Mouse (Mus musculus) bone marrow, adult 2 months (tissue): ENCODE results near the gene Shkbp1. TPM values are rescaled to one million over a fixed set of nuclear protein-coding genes. Genes with fewer than 3 reads are reported as not detected.

Source experiments
- H3K27ac ChIP-seq: fragments of 200-500 bp; 2 replicates; pipeline ENCODE4 v1.5.1; 2012; ENCODE audit warnings: low read depth, mild to moderate bottlenecking, control low read depth, inconsistent platforms, low read length; ENCODE audit not compliant: control insufficient read depth, poor library complexity, insufficient read depth
- H3K4me1 ChIP-seq: fragments of 200-500 bp; 2 replicates; pipeline ENCODE4 v1.6.1; 2011; ENCODE audit warnings: low read length; ENCODE audit not compliant: control insufficient read depth, insufficient read depth
- H3K4me3 ChIP-seq: fragments of 200-500 bp; replicated peaks from 2 replicates; pipeline ENCODE3; 2011; ENCODE audit warnings: mild to moderate bottlenecking, low read depth, low read length, control low read depth; ENCODE audit not compliant: control insufficient read depth
- CTCF ChIP-seq: fragments of 200-500 bp; IDR thresholded peaks from 2 replicates; pipeline ENCODE4 v1.5.1; 2011; ENCODE audit warnings: low read length, control low read depth; ENCODE audit not compliant: control insufficient read depth, insufficient read depth
- POLR2A ChIP-seq: fragments of 200-500 bp; IDR thresholded peaks from 2 replicates; pipeline ENCODE4 v1.6.1; 2011; ENCODE audit warnings: low read depth, mild to moderate bottlenecking, control low read depth, low read length, borderline replicate concordance; ENCODE audit not compliant: control insufficient read depth
- WGBS: fragments of 180-500 bp; shearing (Covaris S2); methylation state at CpG from one replicate; pipeline ENCODE4 v1.1.7; 2018; 5-methylcytosine and 5-hydroxymethylcytosine counted together
- polyA plus RNA-seq: library from polyadenylated mRNA; stranded (reverse); fragments of >200 nt; gene quantifications from 2 replicates; pipeline ENCODE4 v1.2.4, GENCODE M21; 2011; ENCODE audit warnings: low replicate concordance; ENCODE audit not compliant: missing spikeins, insufficient read depth, insufficient read length

Gene Shkbp1
- polyA plus RNA-seq, 1 experiment, result 80.0 TPM

DNA sequence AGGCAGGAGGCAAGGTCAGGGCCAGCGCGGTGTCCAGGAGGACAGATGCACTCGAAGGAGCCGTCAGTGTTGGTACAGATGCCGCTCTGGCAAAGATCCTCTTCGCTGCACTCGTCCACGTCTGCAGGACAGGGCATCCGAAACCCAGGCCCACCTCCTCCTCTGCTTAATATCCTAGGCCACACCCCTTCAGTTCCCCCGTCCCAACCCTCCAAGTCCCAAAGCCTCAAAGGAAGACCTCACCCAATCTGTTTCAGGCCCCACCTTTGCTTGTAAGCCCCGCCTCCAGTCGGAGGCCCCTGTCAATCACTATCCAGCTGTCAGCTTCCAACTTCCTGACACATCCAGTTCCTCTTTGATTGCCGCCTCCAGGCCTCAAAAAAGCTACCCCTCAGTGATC, 33.5 kb downstream of the Shkbp1 start:
- TF ChIP-seq POLR2A, result no peak
- TF ChIP-seq CTCF, result no peak
- Histone ChIP-seq H3K4me3 (no peak overlapping the region), H3K4me1 (no peaks in the 10 kb centered on the region), H3K27ac (no peak overlapping the region)
- WGBS, result 46% methylated on average over 13 of the region's 13 CpGs

DNA sequence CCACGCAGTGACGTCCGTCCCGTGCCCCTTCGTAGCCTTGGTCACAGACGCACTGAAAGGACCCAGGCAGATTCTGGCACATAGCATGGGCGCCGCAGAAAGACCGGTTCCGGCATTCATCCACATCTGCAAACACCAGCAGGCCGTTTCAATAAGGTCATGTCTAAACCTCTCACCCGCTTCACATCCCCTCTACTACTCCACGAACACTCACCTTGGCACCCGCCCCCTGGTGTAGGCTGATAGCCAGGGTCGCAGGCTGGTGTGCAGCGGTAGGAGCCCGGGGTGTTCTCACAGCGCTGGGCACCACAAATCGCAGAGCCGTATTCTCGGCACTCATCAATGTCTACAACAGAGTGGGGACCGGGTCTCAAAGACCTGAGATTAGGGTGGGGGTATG, 36.4 kb downstream of the Shkbp1 start:
- Histone ChIP-seq H3K27ac (no peak overlapping the region), H3K4me3 (no peak overlapping the region), H3K4me1 (no peaks in the 10 kb centered on the region)
- TF ChIP-seq POLR2A (no peak), CTCF (no peak)
- 89% methylated on average over 22 of the region's 22 CpGs for WGBS

DNA sequence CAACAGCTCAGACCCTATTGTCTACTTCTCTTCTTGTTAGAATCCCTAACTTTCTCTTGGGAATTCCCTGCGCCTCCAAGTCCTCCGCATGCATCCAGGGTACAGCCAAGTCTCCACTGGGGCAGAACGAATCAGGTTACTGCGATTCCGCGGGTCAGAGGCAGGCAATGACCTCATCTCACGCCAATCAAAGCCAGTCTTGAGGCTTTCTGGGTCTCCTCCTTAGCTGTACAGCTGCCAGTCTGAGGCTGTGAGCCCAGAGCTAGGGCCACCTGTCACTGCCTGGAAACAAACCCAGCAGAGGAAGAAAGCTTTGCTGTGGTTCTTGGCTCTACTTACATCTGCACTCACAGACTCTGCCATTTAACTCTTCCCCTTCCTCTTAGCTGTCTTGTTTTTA, 39.9 kb downstream of the Shkbp1 start:
- H3K4me3 ChIP-seq, result no peak overlapping the region
- TF ChIP-seq CTCF (no peak), POLR2A (no peak)
- H3K4me1 ChIP-seq, result no peaks in the 10 kb centered on the region; the same call in 1 of the 2 replicates
- H3K27ac ChIP-seq, result no peak overlapping the region
- 54% methylated on average over 7 of the region's 7 CpGs for whole genome bisulfite sequencing

DNA sequence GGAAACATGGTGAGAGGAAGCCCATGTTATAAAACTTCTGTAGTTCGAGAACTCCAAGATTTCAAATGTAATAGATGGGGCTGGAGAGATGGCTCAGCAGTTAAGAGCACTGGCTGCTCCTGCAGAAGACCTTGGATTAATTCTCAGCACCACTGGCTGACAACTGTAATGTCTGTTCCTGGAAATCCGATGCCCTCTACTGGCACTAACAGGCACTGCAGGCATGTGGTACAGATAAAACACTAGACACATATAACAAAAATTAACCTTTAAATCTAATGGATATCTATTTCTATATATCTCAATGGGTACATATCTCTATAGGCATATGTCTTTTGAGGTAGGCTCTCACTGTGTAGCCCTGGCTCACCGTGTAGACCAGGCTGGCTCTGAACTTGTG, 41.4 kb downstream of the Shkbp1 start:
- 92% methylated on average over 3 of the region's 3 CpGs for WGBS
- peak; percentile 30 for TF ChIP-seq CTCF
- no peak for TF ChIP-seq POLR2A
- Histone ChIP-seq H3K4me1 (no peaks in the 10 kb centered on the region; the same call in 1 of the 2 replicates), H3K27ac (no peak overlapping the region), H3K4me3 (no peak overlapping the region)

DNA sequence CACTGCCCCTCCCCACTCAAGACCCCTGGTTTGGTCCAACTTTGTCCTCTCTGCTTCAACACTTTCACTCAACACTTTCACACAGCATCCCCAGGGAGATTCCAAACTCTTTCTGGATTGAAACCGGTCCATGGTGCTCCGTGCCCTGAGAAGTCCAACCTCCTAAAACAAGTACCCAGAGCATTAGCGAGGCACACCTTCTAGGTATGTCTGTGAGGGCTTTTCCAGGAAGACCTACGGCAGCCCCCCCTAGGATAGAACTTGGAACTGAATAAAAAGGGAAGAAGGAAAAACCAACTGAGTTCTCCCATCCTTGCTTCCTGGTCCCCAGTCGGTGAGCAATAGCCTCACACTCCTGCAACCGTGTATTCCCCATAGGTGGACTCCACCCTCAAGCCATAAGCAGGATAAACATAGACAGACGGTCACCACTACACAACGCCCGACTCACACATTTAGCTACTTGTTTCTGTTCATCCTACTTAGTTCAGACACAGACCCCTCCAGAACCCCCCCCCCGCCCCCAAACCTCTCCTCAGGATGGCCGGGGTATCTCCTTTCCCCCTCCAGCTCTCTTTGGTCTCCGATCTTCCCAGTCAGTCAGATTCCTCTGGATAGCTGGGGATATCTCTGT, 44.1 kb downstream of the Shkbp1 start:
- Histone ChIP-seq H3K4me1 (no peaks in the 10 kb centered on the region; the same call in 1 of the 2 replicates), H3K4me3 (no peak overlapping the region), H3K27ac (no peak overlapping the region)
- TF ChIP-seq CTCF, result no peak
- TF ChIP-seq POLR2A, result no peak
- WGBS, result 80% methylated on average over 12 of the region's 12 CpGs

DNA sequence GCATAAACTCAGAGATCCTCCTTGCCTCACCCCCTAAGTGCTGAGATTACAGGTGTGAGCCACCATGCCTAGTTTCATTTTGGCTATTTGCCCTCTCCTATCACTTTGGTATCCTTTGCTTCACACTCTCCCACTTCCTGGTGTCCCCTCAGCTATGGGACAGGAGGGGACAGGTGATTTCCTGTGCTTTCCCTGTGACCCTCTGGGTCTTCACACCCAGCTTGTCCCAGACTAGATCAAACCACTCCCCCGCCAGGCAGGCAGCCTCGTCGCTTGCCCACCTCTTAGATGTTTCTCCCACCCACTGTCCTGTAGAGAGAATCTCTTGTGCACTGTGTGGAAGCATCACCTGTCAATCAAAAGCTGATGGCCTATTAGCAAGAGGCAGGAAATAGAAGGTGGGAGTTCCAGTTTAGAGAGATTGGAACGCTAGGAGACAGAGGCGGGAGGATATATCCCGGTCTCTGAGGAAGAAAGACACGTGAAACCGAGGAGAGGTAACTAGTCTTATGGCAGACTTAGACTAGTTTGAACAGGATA, 44.8 kb downstream of the Shkbp1 start:
- TF ChIP-seq CTCF, result no peak
- TF ChIP-seq POLR2A, result no peak
- WGBS, result 52% methylated on average over 8 of the region's 8 CpGs
- Histone ChIP-seq H3K4me3 (no peak overlapping the region), H3K27ac (no peak overlapping the region), H3K4me1 (no peaks in the 10 kb centered on the region; the same call in 1 of the 2 replicates)

DNA sequence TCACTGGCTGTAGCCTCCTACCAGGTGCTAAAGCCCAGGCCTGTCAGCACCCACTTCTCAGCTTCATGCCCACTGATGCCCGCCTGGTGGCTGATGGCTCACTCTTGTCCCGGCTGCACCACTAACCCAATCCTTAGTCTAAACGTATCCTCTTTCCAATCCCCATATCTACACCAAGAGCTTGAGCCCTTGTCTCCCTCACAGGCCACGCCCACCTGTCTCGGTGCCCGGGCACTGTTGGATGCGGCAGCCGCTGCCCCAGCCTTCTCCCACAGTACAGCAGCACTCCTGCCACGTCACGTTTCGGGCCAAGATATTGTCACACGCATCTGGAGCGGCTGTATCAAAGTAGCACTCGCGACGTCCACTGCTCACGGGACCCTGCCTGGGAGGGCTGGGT, 45.5 kb downstream of the Shkbp1 start:
- no peak overlapping the region for H3K27ac ChIP-seq
- TF ChIP-seq POLR2A (no peak), CTCF (no peak)
- no peaks in the 10 kb centered on the region; the same call in 1 of the 2 replicates for H3K4me1 ChIP-seq
- 11% methylated on average over 17 of the region's 17 CpGs for WGBS
- no peak overlapping the region for H3K4me3 ChIP-seq

DNA sequence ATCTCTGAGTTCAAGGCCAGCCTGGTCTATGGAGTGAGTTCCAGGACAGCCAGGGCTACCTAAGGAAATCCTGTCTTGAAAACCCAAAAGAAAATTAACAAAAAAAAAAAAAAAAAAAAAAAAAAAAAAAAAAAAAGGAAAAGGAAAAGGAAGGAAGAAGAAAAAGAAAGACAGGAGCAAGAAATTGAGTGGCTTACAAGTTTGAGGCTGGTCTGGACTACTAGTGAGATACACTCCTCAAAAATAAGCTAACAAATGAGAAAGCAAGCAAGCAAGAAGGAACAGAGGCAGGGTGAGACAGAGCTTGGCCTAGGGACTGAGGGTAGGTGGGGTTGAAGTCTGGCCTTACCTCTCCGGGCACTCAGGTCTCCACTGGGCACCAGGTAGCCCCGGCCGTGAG, 46.0 kb downstream of the Shkbp1 start:
- WGBS, result 66% methylated on average over 3 of the region's 3 CpGs
- H3K27ac ChIP-seq, result no peak overlapping the region
- H3K4me1 ChIP-seq, result no peaks in the 10 kb centered on the region; the same call in 1 of the 2 replicates
- no peak for TF ChIP-seq CTCF
- no peak for TF ChIP-seq POLR2A
- no peak overlapping the region for H3K4me3 ChIP-seq
